In the genomic region with DNA sequence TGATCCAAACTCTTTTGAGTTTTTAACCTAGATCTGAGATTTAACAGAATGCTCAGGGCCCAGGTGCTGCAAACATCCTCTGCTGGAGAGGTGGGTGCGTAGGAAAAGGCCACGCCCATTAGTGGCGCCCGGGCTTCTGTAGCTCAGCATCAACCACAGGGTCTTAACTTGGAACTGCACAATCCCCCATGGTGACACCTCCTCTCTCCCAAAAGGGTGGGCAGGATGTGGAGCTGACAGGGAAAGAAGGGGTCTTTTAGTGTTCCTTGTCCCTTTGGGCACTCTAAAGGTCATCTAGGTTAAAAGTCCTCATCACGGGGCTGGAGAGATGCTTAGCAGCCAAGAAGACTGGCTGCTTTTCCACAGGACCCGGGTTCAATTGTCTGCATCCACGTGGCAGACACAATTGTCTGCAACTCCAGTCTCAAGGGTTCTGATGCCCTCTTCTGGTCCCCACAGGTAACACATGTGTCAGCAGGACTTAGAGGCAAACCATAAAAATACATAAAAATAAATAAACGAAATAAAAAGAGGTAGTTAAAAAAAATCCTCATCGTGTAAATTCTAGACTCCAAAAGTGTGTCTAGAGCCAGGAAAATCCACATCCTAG, we compare ENCODE assay signal across 8 mouse cellular contexts.
DNase-seq lines count a peak whose midpoint lies in the region; ATAC-seq and TF ChIP-seq lines count a peak whose summit lies in the region.

No protein-coding gene starts in this region.

- no peak overlapping the region for H3K27ac ChIP-seq in left cerebral cortex, adult 2 months
- H3K27ac ChIP-seq in limb, embryonic 11.5 days (replicated peaks; ENCODE audit: low read depth, low read length): no peak overlapping the region

- peak; percentile 62 for TF ChIP-seq CTCF in left cerebral cortex, adult 2 months (IDR thresholded peaks at IDR 0.05)

- no peaks in the 10 kb centered on the region for H3K27me3 ChIP-seq in limb, embryonic 11.5 days (ENCODE audit: control insufficient read depth, insufficient read depth, low read length)

- no peak overlapping the region for H3K4me2 ChIP-seq in limb, embryonic 11.5 days (ENCODE audit: low read depth, severe bottlenecking)

- intact Hi-C loops in left cerebral cortex, adult 2 months (cut with DNase I): loop anchor here (10.0 kb wide), 1 partner anchor 435 kb away; no protein-coding TSS in a partner anchor

- H3K4me3 ChIP-seq in left cerebral cortex, adult 2 months: no peak overlapping the region
- no peak overlapping the region for H3K4me3 ChIP-seq in limb, embryonic 11.5 days (ENCODE audit: low read depth, low read length)

- peaks cover 27% of the 10 kb centered on the region for H3K4me1 ChIP-seq in limb, embryonic 11.5 days (ENCODE audit: control insufficient read depth, insufficient read depth, low read length)

- no peaks in the 10 kb centered on the region for H3K36me3 ChIP-seq in limb, embryonic 11.5 days (ENCODE audit: control insufficient read depth, insufficient read depth, low read length)

- no peak for ATAC-seq in limb, embryonic 11.5 days (ENCODE audit: insufficient number of reproducible peaks, low FRiP score, low TSS enrichment, low read depth)

- 55% methylated on average over 9 of the region's 9 CpGs for WGBS in limb, embryonic 11.5 days

- no peak overlapping the region for H3K9ac ChIP-seq in limb, embryonic 11.5 days (ENCODE audit: low read length)

- H3K9me3 ChIP-seq in limb, embryonic 11.5 days (ENCODE audit: control insufficient read depth, low read length): no peaks in the 10 kb centered on the region

- DNase-seq in cerebellum, postnatal 36 days: peak; percentile 17 to 21
- no peak for DNase-seq in cerebellum, adult 8-10 months
- DNase-seq in left cerebral cortex, adult 2 months (ENCODE audit: extremely low spot score in 1 of 2, low spot score in 2 of 2): no peak
- DNase-seq in left cerebral cortex, adult 8-10 months (ENCODE audit: low spot score in 2 of 2): no peak
- peak; percentile 48 for DNase-seq in WW6 (ENCODE audit: low read depth, low spot score)
- DNase-seq in limb, embryonic 11.5 days (ENCODE audit: low spot score): peak; percentile 53
- peak; percentile 65 for DNase-seq in thymus, postnatal 14 days
- no peak for DNase-seq in testis, postnatal 14 days (ENCODE audit: low spot score)

Comparison
In these comparisons a context has a peak if more than half of its experiments do, and no peak if none do; other contexts are left out.
1. DNase-seq: peak in cerebellum, postnatal 36 days (2 of 2), WW6 (single experiment), limb, embryonic 11.5 days (single experiment) and thymus, postnatal 14 days (single experiment); none in cerebellum, adult 8-10 months (single experiment), left cerebral cortex, adult 2 months (0 of 2), left cerebral cortex, adult 8-10 months (0 of 2) and testis, postnatal 14 days (single experiment).